Mouse (Mus musculus) embryonic facial prominence, embryonic 14.5 days (tissue): ENCODE data around the gene Fiz1. TPM values are rescaled to one million over a fixed set of nuclear protein-coding genes. Genes with fewer than 3 reads are reported as not detected.
A peak's percentile ranks its signal among the peaks of the same experiment; 100 is the strongest.

ENCODE experiments used
- ATAC-seq: fragments of 200-750 bp; cut with Nextera tagmentation; 2 replicates; pipeline ENCODE4 v1.8.0; 2017; ENCODE audit warnings: low read depth, moderate number of reproducible peaks, moderate TSS enrichment
- DNase-seq: peaks from one replicate; pipeline ENCODE4 v3.0.0-alpha.2; 2015; ENCODE audit warnings: low spot score
- H3K27ac ChIP-seq: fragments of 300-500 bp; sonication (generic); replicated peaks from 2 replicates; pipeline ENCODE4 v1.5.1; 2014; ENCODE audit warnings: low read depth, mild to moderate bottlenecking, low read length, moderate library complexity
- H3K27me3 ChIP-seq: fragments of 300-500 bp; sonication (generic); replicated peaks from 2 replicates; pipeline ENCODE4 v1.6.1; 2014; ENCODE audit warnings: low read length; ENCODE audit not compliant: control insufficient read depth, insufficient read depth
- H3K36me3 ChIP-seq: fragments of 300-500 bp; sonication (generic); 2 replicates; pipeline ENCODE4 v1.6.1; 2014; ENCODE audit warnings: low read length, mixed read lengths; ENCODE audit not compliant: control insufficient read depth, insufficient read depth
- H3K4me1 ChIP-seq: fragments of 300-500 bp; sonication (generic); 2 replicates; pipeline ENCODE4 v1.6.1; 2014; ENCODE audit warnings: antibody characterized with exemption, low read length; ENCODE audit not compliant: control insufficient read depth, insufficient read depth
- H3K4me2 ChIP-seq: fragments of 300-500 bp; sonication (generic); 2 replicates; pipeline ENCODE4 v1.6.1; 2014; ENCODE audit warnings: low read depth, mild to moderate bottlenecking, low read length, moderate library complexity, mixed read lengths
- H3K4me3 ChIP-seq: fragments of 300-500 bp; sonication (generic); 2 replicates; pipeline ENCODE4 v1.5.1; 2014; ENCODE audit warnings: low read depth, mild to moderate bottlenecking, low read length
- H3K9ac ChIP-seq: fragments of 300-500 bp; sonication (generic); 2 replicates; pipeline ENCODE4 v1.6.1; 2014; ENCODE audit warnings: low read depth, mild to moderate bottlenecking, low read length, moderate library complexity, mixed read lengths
- H3K9me3 ChIP-seq: fragments of 300-500 bp; sonication (generic); 2 replicates; pipeline ENCODE4 v1.6.1; 2016; ENCODE audit warnings: low read length; ENCODE audit not compliant: control insufficient read depth
- WGBS: fragments of 180-500 bp; shearing (Covaris S2); extraction: QIAGEN DNeasy Blood & Tissue Kit; methylation state at CpG from one replicate; pipeline ENCODE4 v1.1.7; 2014; 5-methylcytosine and 5-hydroxymethylcytosine counted together
- polyA plus RNA-seq: library from polyadenylated mRNA; unstranded; fragments of >200 nt; fragmentation: Nextera tagmentation; extraction: Ambion mirVana; gene quantifications from 2 replicates; pipeline ENCODE4 v1.2.1, GENCODE M21; 2014

The Fiz1 gene
- 31.1 and 32.8 TPM in 2 replicates for polyA plus RNA-seq

DNA sequence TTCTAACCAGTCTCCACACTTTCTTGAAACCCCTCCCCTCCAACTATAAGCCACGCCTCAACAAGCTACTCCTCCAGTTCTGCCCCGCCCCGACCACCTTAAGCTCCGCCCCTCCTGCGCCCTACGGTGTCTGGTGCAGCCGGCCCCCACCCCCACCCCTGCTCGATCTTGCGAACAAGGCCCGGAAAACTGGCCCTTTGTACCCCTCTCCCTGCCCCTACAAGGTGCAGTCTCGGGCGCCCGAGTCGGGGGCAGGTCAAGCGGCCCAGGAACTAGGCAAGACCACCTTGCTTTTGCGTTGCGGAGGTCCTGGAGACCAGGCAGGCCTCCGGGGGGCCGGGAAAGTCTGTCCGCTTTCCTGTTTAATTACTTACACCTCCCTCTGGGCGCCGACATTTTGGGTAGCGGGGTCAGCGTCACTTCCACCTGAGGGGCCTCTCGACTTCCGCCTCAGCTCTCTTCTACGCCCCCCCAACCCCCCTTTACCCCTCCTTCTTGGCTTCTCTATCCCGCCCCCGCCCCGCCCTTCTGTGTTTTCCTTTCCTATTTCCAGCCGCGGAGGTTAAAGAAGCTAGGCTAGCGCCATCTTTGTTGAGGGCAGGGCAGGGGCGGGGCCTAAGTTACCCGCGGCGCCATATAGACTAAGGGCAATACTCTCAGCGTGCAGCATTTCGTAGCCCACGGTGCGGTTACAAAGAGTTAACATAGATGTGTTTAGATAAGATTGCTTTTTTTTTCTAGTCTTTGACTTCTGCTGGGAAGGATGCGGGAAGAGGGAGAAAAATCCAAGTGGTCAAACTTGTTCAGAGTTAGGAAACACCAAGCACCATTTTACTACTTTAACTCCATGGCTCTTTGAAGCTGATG, at the start of gene Fiz1, which contains the start of gene Zfp524:
Fiz1 (minus strand) TSS at position 447 of the 867 bp plus-strand sequence.
Zfp524 (plus strand) TSS at position 165 of the 867 bp plus-strand sequence.
- Histone ChIP-seq H3K4me2 (peak within 1 kb of the TSS; percentile 78), H3K9me3 (no peaks in the 10 kb centered on the region), H3K27ac (peak within 1 kb of the TSS; percentile 97), H3K36me3 (peaks cover 41% of the 10 kb centered on the region), H3K27me3 (no peaks in the 10 kb centered on the region), H3K9ac (peak within 1 kb of the TSS; percentile 88), H3K4me3 (peak within 1 kb of the TSS; percentile 63), H3K4me1 (peaks cover 3% of the 10 kb centered on the region; the same call in 1 of the 2 replicates)
- DNase-seq, result peak; percentile 98
- WGBS, result under 1% methylated on average over 41 of the region's 42 CpGs
- ATAC-seq, result peak; percentile 88

DNA sequence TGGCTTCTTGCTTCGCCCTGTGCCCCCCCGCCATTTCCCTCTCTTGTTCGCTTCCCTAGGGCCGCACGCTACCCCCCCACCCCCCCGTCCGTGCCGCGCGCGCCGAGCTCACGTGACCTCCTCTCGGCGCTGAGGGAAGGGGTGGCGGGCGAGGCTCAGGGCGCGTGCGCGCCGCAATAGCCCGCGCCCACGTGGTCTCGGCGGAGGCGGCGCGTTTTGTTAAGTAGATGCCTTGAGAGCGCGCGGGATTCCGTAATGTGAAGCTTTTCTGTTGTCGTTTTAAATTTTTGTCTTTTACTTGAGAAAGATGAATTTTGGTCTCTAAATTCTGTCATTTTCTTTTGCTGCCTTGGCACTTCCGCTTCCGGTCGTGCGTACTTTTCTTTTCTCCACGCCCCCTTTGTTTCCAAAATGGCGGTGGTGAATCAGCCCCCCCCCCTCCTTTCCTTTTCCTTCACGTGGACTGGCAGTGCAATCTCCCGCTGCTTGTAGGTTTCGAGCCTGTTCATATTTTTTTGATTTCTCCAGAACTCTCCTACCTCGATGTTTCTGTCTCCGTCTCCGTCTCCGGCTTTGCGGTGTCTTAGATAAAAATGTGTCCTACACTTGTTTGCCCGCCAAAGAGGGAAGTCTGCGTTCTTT, 48.0 kb upstream of the Fiz1 start:
- H3K36me3 ChIP-seq, result peaks cover 12% of the 10 kb centered on the region; the same call in 1 of the 2 replicates
- peak overlapping the region; percentile 96 for H3K9ac ChIP-seq
- peak; percentile 34 for ATAC-seq
- no peaks in the 10 kb centered on the region for H3K27me3 ChIP-seq
- H3K4me1 ChIP-seq, result peaks cover 17% of the 10 kb centered on the region
- peak overlapping the region; percentile 100 for H3K27ac ChIP-seq
- peak; percentile 92 for DNase-seq
- H3K4me2 ChIP-seq, result peak overlapping the region; percentile 58
- H3K4me3 ChIP-seq, result peak overlapping the region; percentile 64
- H3K9me3 ChIP-seq, result no peaks in the 10 kb centered on the region
- under 1% methylated on average over 39 of the region's 51 CpGs for WGBS

DNA sequence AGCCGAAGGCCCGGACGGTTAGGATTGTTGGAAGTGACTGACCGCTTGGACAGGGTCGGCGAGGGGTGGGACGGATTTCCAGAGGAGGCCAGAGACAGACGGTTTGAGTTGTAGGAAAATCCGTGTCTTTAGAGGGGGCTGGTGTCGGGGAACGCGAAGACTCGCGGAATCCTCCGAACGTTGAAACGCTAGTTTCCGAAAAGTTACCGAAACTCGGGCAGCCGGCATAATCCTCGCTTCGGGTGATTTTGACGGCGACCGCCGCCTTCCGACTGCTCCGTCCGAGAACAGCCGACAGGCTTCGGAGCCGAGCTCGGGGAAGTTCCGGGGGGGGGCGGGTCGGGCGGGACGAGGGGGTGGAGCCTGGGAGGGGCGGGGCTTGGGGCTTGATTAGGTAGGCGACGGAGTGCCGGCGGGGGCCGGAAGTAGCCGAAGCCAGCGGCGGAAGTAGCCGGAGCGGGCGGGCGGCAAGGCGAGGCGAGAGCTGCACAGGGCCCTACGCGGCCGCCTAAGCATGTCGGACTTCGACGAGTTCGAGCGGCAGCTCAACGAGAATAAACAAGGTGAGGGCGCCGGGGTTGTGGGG, 47.4 kb upstream of the Fiz1 start, which contains the start of gene U2af2:
U2af2 (plus strand) TSS at position 370 of the 586 bp plus-strand sequence.
- Histone ChIP-seq H3K4me1 (peaks cover 17% of the 10 kb centered on the region), H3K36me3 (peaks cover 8% of the 10 kb centered on the region; the same call in 1 of the 2 replicates), H3K4me3 (peak within 1 kb of the TSS; percentile 64), H3K9me3 (no peaks in the 10 kb centered on the region), H3K9ac (peak within 1 kb of the TSS; percentile 96), H3K4me2 (peak within 1 kb of the TSS; percentile 58), H3K27me3 (no peaks in the 10 kb centered on the region), H3K27ac (peak within 1 kb of the TSS; percentile 100)
- DNase-seq (peak; percentile 95), ATAC-seq (peak; percentile 77)
- 0% methylated on average over 40 of the region's 65 CpGs for WGBS

DNA sequence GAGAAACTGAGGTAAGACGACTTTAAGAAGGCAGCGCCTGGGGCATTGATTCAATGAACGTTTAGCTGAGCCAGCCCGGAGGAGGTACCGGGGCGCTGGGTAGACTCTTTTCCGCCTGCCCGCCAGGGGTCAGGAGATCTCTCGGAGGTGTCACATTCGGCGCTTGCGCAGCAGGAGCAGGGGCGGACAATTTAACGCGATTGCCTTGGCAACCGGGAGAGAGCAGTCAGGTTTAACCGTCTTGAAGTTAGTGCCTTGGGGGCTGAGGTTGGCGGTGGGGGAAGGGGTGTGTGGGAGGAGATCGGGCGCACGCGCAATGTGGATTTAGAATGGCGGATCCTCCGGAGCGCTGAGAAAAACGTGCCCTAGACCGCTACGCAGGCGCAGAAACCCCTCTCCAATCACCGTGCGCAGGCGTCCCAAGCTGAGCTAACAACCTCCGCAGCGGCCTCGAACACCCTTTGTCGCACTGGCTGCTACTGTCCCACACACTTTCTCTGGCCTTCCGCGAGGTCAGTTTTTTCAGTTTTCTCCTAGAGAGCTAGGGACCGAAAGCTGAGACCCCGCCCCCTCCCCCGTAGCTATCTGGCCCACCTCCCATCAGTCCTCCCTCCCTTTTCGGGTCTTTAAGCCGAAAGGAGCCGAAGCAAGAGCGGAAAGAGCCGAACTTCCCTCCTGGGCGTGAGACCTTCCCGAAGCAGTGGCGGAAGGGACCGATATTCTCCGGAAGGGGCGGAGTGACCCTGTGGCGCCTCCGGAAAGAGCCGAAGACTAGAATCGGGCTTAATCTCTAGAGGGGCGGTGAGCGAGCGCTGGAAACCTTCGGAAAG, 46.7 kb upstream of the Fiz1 start:
- Histone ChIP-seq H3K9me3 (no peaks in the 10 kb centered on the region), H3K4me2 (peak overlapping the region; percentile 58), H3K36me3 (peaks cover 2% of the 10 kb centered on the region; the same call in 1 of the 2 replicates), H3K27ac (peak overlapping the region; percentile 100), H3K9ac (peak overlapping the region; percentile 96), H3K4me3 (peak overlapping the region; percentile 64), H3K27me3 (no peaks in the 10 kb centered on the region), H3K4me1 (peaks cover 17% of the 10 kb centered on the region)
- peak; percentile 99 for DNase-seq
- WGBS, result under 1% methylated on average over 55 of the region's 60 CpGs
- peak; percentile 92 for ATAC-seq

DNA sequence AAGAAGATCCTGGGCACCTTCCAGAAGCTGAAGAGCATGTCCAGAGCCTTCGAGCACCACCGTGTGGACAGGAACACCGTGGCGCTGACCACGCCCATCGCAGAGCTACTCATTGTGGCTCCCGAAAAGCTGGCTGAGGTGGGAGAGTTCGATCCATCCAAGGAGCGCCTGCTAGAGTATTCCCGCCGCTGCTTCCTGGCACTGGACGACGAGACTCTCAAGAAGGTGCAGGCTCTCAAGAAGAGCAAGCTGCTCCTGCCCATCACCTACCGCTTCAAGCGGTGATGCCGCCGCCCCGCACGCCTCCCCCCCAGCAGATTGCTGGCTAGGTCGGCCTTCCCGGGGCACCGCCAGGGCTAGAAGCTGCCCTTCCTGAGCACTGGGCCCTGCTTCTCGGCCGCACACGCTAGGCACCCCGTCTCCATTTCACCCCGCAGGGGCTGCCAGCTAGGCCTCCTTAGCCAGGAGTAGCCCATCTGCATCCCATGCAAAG, 45.8 kb upstream of the Fiz1 start:
- Histone ChIP-seq H3K4me1 (peaks cover 21% of the 10 kb centered on the region), H3K27me3 (peaks cover 8% of the 10 kb centered on the region), H3K9me3 (no peaks in the 10 kb centered on the region), H3K36me3 (no peaks in the 10 kb centered on the region), H3K4me3 (peak overlapping the region; percentile 64), H3K4me2 (peak overlapping the region; percentile 58), H3K9ac (peak overlapping the region; percentile 96), H3K27ac (peak overlapping the region; percentile 100)
- WGBS, result 4% methylated on average over 27 of the region's 27 CpGs
- DNase-seq (peak; percentile 94), ATAC-seq (no peak; the same call in 1 of the 2 replicates)

DNA sequence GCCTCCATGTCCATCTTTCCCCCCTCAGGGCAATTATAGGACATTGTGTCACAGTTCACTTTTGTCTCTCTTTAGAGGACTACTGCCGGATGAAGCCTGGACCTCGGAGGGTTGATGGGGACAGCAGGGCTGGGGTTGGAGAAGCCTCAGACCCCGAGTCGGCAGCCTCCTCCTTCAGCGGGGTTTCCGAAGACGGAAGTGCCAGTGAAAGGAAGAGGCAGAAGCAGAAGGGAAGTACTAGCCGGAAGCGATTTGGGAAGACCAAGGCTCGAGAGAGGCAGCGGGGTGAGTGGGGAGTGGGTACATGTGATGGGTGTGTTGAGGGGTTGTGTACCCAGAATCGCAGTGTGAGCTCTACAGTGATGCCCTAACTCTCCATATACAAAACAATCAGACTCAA, 44.9 kb upstream of the Fiz1 start:
- H3K9ac ChIP-seq, result no peak overlapping the region
- H3K27ac ChIP-seq, result peak overlapping the region; percentile 100; the same call in 1 of the 2 replicates
- peaks cover 16% of the 10 kb centered on the region for H3K27me3 ChIP-seq
- WGBS, result 88% methylated on average over 12 of the region's 12 CpGs
- H3K4me1 ChIP-seq, result peaks cover 20% of the 10 kb centered on the region
- H3K36me3 ChIP-seq, result no peaks in the 10 kb centered on the region
- H3K9me3 ChIP-seq, result no peaks in the 10 kb centered on the region
- DNase-seq, result no peak
- no peak for ATAC-seq
- H3K4me2 ChIP-seq, result peak overlapping the region; percentile 58
- H3K4me3 ChIP-seq, result no peak overlapping the region

DNA sequence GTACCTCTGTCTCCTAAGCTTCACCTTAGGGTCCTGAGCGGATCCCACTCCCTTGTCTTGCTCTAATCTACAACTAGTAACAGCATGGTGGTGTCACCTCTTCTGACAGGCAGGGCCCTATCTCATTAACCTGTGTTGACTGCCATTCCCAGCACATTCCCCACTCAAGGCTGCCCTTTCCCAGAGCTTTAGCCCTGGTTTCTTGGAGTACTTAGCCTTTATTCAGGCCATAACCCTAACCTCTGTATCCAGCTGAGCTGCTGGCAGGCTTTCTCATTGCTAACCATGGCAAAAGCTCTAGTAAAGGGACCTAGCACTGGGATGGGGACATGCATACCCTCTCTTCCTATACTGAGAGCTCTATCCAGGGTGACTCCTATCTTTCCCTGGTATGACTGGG, 44.1 kb upstream of the Fiz1 start:
- ATAC-seq, result no peak
- Histone ChIP-seq H3K9me3 (no peaks in the 10 kb centered on the region), H3K27ac (no peak overlapping the region), H3K4me3 (no peak overlapping the region), H3K36me3 (no peaks in the 10 kb centered on the region), H3K9ac (no peak overlapping the region), H3K27me3 (peaks cover 24% of the 10 kb centered on the region), H3K4me2 (no peak overlapping the region), H3K4me1 (peaks cover 19% of the 10 kb centered on the region)
- WGBS, result 89% methylated on average over 1 of the region's 1 CpGs
- no peak for DNase-seq
